Comparison of ENCODE assay signal across 26 mouse cellular contexts in the genomic region with DNA sequence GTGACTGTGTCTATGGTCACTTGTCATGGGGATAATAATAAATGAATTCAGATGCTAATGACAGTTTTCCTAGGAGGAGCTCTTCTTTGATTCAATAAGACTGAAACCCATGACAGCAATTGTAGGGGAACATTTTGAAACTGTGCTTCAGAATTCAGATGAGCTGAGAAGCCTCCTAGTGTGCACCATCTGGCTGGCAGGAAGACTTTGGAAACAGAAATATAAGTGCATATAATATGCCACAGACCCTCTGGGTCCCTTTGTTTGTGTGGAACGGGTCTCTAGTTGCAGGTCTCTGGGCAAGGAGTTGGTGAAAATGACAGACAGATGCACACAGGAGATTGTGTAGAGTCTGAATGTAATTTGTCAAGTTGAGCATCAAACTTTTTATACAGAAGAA.
DNase-seq lines count a peak whose midpoint lies in the region; ATAC-seq and TF ChIP-seq lines count a peak whose summit lies in the region.
"Had no signal": no experiment of that assay in that cellular context is flagged by ENCODE, and none has a peak within 500 bp of the region (broad histone marks: within the 10 kb centered on the region; RNA-seq: fewer than 3 reads in every experiment).

No protein-coding gene starts in this region.

- H3K27me3 ChIP-seq in midbrain, embryonic 11.5 days (ENCODE audit: control insufficient read depth, insufficient read depth, low read length), result no peaks in the 10 kb centered on the region
- H3K27me3 ChIP-seq in midbrain, embryonic 16.5 days (ENCODE audit: control insufficient read depth, insufficient read depth, low read depth, low read length), result no peaks in the 10 kb centered on the region
- no peaks in the 10 kb centered on the region for H3K27me3 ChIP-seq in hindbrain, postnatal 0 days (ENCODE audit: insufficient read depth, low read length)
- H3K27me3 ChIP-seq: limb, embryonic 15.5 days; lung, embryonic 15.5 days; megakaryocyte, embryonic 14.5 days; neural tube, embryonic 12.5 days; Patski had no signal

- TF ChIP-seq POLR2A in brain, embryonic 14.5 days (IDR thresholded peaks at IDR 0.05; ENCODE audit: borderline replicate concordance, extremely low read depth, insufficient read depth, insufficient read length, poor library complexity, severe bottlenecking), result no peak

- no peaks in the 10 kb centered on the region for H3K36me3 ChIP-seq in midbrain, embryonic 11.5 days (ENCODE audit: control insufficient read depth, insufficient read depth, low read length)
- H3K36me3 ChIP-seq in midbrain, embryonic 16.5 days (ENCODE audit: control insufficient read depth, insufficient read depth, low read length), result no peaks in the 10 kb centered on the region
- no peaks in the 10 kb centered on the region for H3K36me3 ChIP-seq in hindbrain, postnatal 0 days (ENCODE audit: insufficient read depth, low read length)
- H3K36me3 ChIP-seq: limb, embryonic 15.5 days; lung, embryonic 15.5 days; neural tube, embryonic 12.5 days had no signal

- H3K4me2 ChIP-seq in midbrain, embryonic 11.5 days, result no peak overlapping the region
- H3K4me2 ChIP-seq in midbrain, embryonic 16.5 days (ENCODE audit: low read length), result no peak overlapping the region
- H3K4me2 ChIP-seq in hindbrain, postnatal 0 days (ENCODE audit: low read depth, low read length), result no peak overlapping the region
- H3K4me2 ChIP-seq: limb, embryonic 15.5 days; lung, embryonic 15.5 days; neural tube, embryonic 12.5 days had no signal

- no peak overlapping the region for H3K27ac ChIP-seq in midbrain, embryonic 11.5 days (ENCODE audit: low read depth, low read length)
- H3K27ac ChIP-seq in midbrain, embryonic 16.5 days (ENCODE audit: low read length), result no peak overlapping the region
- no peak overlapping the region for H3K27ac ChIP-seq in hindbrain, postnatal 0 days
- H3K27ac ChIP-seq: kidney, postnatal 0 days; limb, embryonic 15.5 days; liver, embryonic 14.5 days; lung, embryonic 15.5 days; neural tube, embryonic 12.5 days; stomach, postnatal 0 days had no signal

- 0 out of 2 replicates have a peak, but pooled peaks have one; percentile 27 for ATAC-seq in midbrain, embryonic 11.5 days (ENCODE audit: low FRiP score)
- ATAC-seq in midbrain, embryonic 16.5 days, result no peak
- ATAC-seq in hindbrain, postnatal 0 days, result 0 out of 2 replicates have a peak, but pooled peaks have one; percentile 35
- ATAC-seq: CD4-positive, CD25-positive, alpha-beta regulatory T cell, adult 4 months; inflammation-experienced regulatory T-cells, adult 6 months; Patski had no signal

- no peak overlapping the region for H3K9ac ChIP-seq in midbrain, embryonic 11.5 days (ENCODE audit: low read length)
- H3K9ac ChIP-seq in midbrain, embryonic 16.5 days (ENCODE audit: low read depth, low read length), result no peak overlapping the region
- H3K9ac ChIP-seq in hindbrain, postnatal 0 days (replicated peaks; ENCODE audit: low read length), result no peak overlapping the region
- H3K9ac ChIP-seq: limb, embryonic 15.5 days; liver, embryonic 14.5 days; lung, embryonic 15.5 days; neural tube, embryonic 12.5 days had no signal

- 71% methylated on average over 1 of the region's 1 CpGs for WGBS in midbrain, embryonic 11.5 days
- 30% methylated on average over 1 of the region's 1 CpGs for WGBS in midbrain, embryonic 16.5 days
- WGBS in hindbrain, postnatal 0 days, result 9% methylated on average over 1 of the region's 1 CpGs

- no peaks in the 10 kb centered on the region for H3K9me3 ChIP-seq in midbrain, embryonic 11.5 days (ENCODE audit: control insufficient read depth, low read length)
- H3K9me3 ChIP-seq in midbrain, embryonic 16.5 days (replicated peaks; ENCODE audit: control insufficient read depth, low read length, poor library complexity, severe bottlenecking), result no peaks in the 10 kb centered on the region
- no peaks in the 10 kb centered on the region for H3K9me3 ChIP-seq in hindbrain, postnatal 0 days (ENCODE audit: low read length)
- H3K9me3 ChIP-seq: limb, embryonic 15.5 days; lung, embryonic 15.5 days; megakaryocyte, embryonic 14.5 days; neural tube, embryonic 12.5 days had no signal

- H3K4me1 ChIP-seq in midbrain, embryonic 11.5 days (ENCODE audit: control insufficient read depth, insufficient read depth, low read length), result no peaks in the 10 kb centered on the region
- no peaks in the 10 kb centered on the region for H3K4me1 ChIP-seq in midbrain, embryonic 16.5 days (ENCODE audit: control insufficient read depth, insufficient read depth, low read length)
- no peaks in the 10 kb centered on the region for H3K4me1 ChIP-seq in hindbrain, postnatal 0 days (ENCODE audit: insufficient read depth, low read length)
- H3K4me1 ChIP-seq: limb, embryonic 15.5 days; lung, embryonic 15.5 days; megakaryocyte, embryonic 14.5 days; neural tube, embryonic 12.5 days had no signal

- TF ChIP-seq CTCF in brain, embryonic 14.5 days (IDR thresholded peaks at IDR 0.05; ENCODE audit: borderline replicate concordance, extremely low read depth, insufficient read depth, insufficient read length), result no peak
- no peak for TF ChIP-seq CTCF in hindbrain, postnatal 0 days (IDR thresholded peaks at IDR 0.05; ENCODE audit: low read depth)

- H3K4me3 ChIP-seq in midbrain, embryonic 11.5 days (ENCODE audit: low read depth, low read length), result no peak overlapping the region
- no peak overlapping the region for H3K4me3 ChIP-seq in midbrain, embryonic 16.5 days (ENCODE audit: low read depth, low read length)
- H3K4me3 ChIP-seq in hindbrain, postnatal 0 days (ENCODE audit: low read length), result no peak overlapping the region
- H3K4me3 ChIP-seq: limb, embryonic 15.5 days; lung, embryonic 15.5 days; megakaryocyte, embryonic 14.5 days; neural tube, embryonic 12.5 days had no signal

- DNase-seq in cerebellum, adult 9-11 months, result peak; percentile 4
- no peak for DNase-seq in cerebellum, postnatal 4 days (ENCODE audit: low spot score in 2 of 2)
- no peak for DNase-seq in midbrain, embryonic 11.5 days (ENCODE audit: low spot score, missing footprints)
- peak; percentile 47 for DNase-seq in brain, embryonic 14.5 days (ENCODE audit: low read depth)
- peak; percentile 8 for DNase-seq in hindbrain, postnatal 0 days (ENCODE audit: low spot score)
- DNase-seq in adrenal gland, adult 2 months, result no peak
- DNase-seq: adrenal gland, adult 8-10 months; gastrocnemius, postnatal 36 days; heart, postnatal 36 days; kidney, adult 2 months; layer of hippocampus, adult 9-11 months; lung, postnatal 36 days; right cerebral cortex, postnatal 14 days; thymus, adult 2 months; thymus, postnatal 4 days had no signal

Comparison
In these comparisons a context has a peak if more than half of its experiments do, and no peak if none do; other contexts are left out.
1. DNase-seq: peak in cerebellum, adult 9-11 months (single experiment), brain, embryonic 14.5 days (single experiment) and hindbrain, postnatal 0 days (single experiment); none in cerebellum, postnatal 4 days (0 of 2), midbrain, embryonic 11.5 days (single experiment) and adrenal gland, adult 2 months (single experiment).